Mouse (Mus musculus): ENCODE results near the gene Mettl7a3. TPM values are rescaled to one million over a fixed set of nuclear protein-coding genes. Genes with fewer than 3 reads are reported as not detected.
A peak's percentile ranks its signal among the peaks of the same experiment; 100 is the strongest.

Mettl7a3 gene
- total and polyA plus RNA-seq, 3 experiments: 0.12 to 0.70 TPM; not detected in 1

GRCm38 (mm10) chr15:100388886-100389285, 54.2 kb downstream of the Mettl7a3 start:
- Histone ChIP-seq H3K27me3 (ENCODE audit: control insufficient read depth in 1 of 2, insufficient read depth in 2 of 2, low read length in 2 of 2) (no peaks in the 10 kb centered on the region), H3K27ac (ENCODE audit: control insufficient read depth, low read depth, low read length) (no peak overlapping the region), H3K4me3 (ENCODE audit: control insufficient read depth in 1 of 2, insufficient read depth in 1 of 2, low read depth in 2 of 2, low read length in 2 of 2) (no peak overlapping the region), H3K36me3 (ENCODE audit: control insufficient read depth in 1 of 2, insufficient read depth in 2 of 2, low read length in 2 of 2) (peaks cover under 1 to 22% of the 10 kb centered on the region in 2 experiments; a peak in 3 of 4 replicates), H3K9ac (ENCODE audit: control insufficient read depth, low read depth, low read length, poor library complexity, severe bottlenecking) (no peak overlapping the region), H3K4me1 (ENCODE audit: control insufficient read depth in 1 of 2, insufficient read depth in 2 of 2, low read length in 2 of 2) (peaks cover 21 to 25% of the 10 kb centered on the region in 2 experiments), H3K79me2 (ENCODE audit: control insufficient read depth, insufficient read depth, low read length, poor library complexity) (no peaks in the 10 kb centered on the region), H3K9me3 (replicated peaks; ENCODE audit: insufficient read depth, low read length) (no peaks in the 10 kb centered on the region)
- no peak for DNase-seq (ENCODE audit: low read depth, low spot score)
- no peak for TF ChIP-seq CHD1 (IDR thresholded peaks at IDR 0.05; ENCODE audit: low read depth, low read length)
- TF ChIP-seq ZMIZ1 (IDR thresholded peaks at IDR 0.05; ENCODE audit: low read depth, low read length): 0 out of 2 replicates have a peak, but pooled peaks have one; percentile 44
- no peak for TF ChIP-seq CHD2 (IDR thresholded peaks at IDR 0.05; ENCODE audit: low read length)
- no peak for TF ChIP-seq USF2 (IDR thresholded peaks at IDR 0.05; ENCODE audit: borderline replicate concordance in 1 of 2, insufficient read depth in 1 of 2, low read depth in 1 of 2, low read length in 2 of 2)
- no peak for TF ChIP-seq NELFE (IDR thresholded peaks at IDR 0.05; ENCODE audit: low read depth, low read length)
- no peak for TF ChIP-seq GATA1 (IDR thresholded peaks at IDR 0.05; ENCODE audit: low read depth, low read length)
- no peak for TF ChIP-seq E2F4 (IDR thresholded peaks at IDR 0.05; ENCODE audit: borderline replicate concordance, low read depth, low read length)

Other genes with a start within 250 kb of the Mettl7a3 start
- gene Atf1, start 107.1 kb upstream of the Mettl7a3 start, total RNA-seq (2012; rRNA removed): 41.8 and 44.0 TPM in 2 replicates
- 100 to 1,000 TPM; 183 to 854 TPM for gene Atf1, start 107.1 kb upstream of the Mettl7a3 start, polyA plus RNA-seq (2012; ENCODE audit: insufficient read depth in 1 of 2, insufficient read length in 2 of 2, low read depth in 1 of 2, low replicate concordance in 2 of 2, missing spikeins in 1 of 2)
- not detected in 2 replicates for gene Tmprss12, start 54.1 kb upstream of the Mettl7a3 start, total RNA-seq (2012; rRNA removed)
- not detected for gene Tmprss12, start 54.1 kb upstream of the Mettl7a3 start, polyA plus RNA-seq (2012; ENCODE audit: insufficient read depth in 1 of 2, insufficient read length in 2 of 2, low read depth in 1 of 2, low replicate concordance in 2 of 2, missing spikeins in 1 of 2)
- 17.3 and 28.9 TPM in 2 replicates for gene Mettl7a1, start 30.8 kb upstream of the Mettl7a3 start, total RNA-seq (2012; rRNA removed)
- 10 to 100 TPM in 1 of 2 experiments, not detected in 1; 34.4 TPM for gene Mettl7a1, start 30.8 kb upstream of the Mettl7a3 start, polyA plus RNA-seq (2012; ENCODE audit: insufficient read depth in 1 of 2, insufficient read length in 2 of 2, low read depth in 1 of 2, low replicate concordance in 2 of 2, missing spikeins in 1 of 2)
- not detected in 2 replicates for gene Methig1, start 18.2 kb downstream of the Mettl7a3 start, total RNA-seq (2012; rRNA removed)
- not detected for gene Methig1, start 18.2 kb downstream of the Mettl7a3 start, polyA plus RNA-seq (2012; ENCODE audit: insufficient read depth in 1 of 2, insufficient read length in 2 of 2, low read depth in 1 of 2, low replicate concordance in 2 of 2, missing spikeins in 1 of 2)
- gene Mettl7a2, start 18.3 kb downstream of the Mettl7a3 start, total RNA-seq (2012; rRNA removed): not detected in 2 replicates
- not detected for gene Mettl7a2, start 18.3 kb downstream of the Mettl7a3 start, polyA plus RNA-seq (2012; ENCODE audit: insufficient read depth in 1 of 2, insufficient read length in 2 of 2, low read depth in 1 of 2, low replicate concordance in 2 of 2, missing spikeins in 1 of 2)
- not detected in 2 replicates for gene Higd1c, start 29.6 kb downstream of the Mettl7a3 start, total RNA-seq (2012; rRNA removed)
- not detected for gene Higd1c, start 29.6 kb downstream of the Mettl7a3 start, polyA plus RNA-seq (2012; ENCODE audit: insufficient read depth in 1 of 2, insufficient read length in 2 of 2, low read depth in 1 of 2, low replicate concordance in 2 of 2, missing spikeins in 1 of 2)
- gene Gm5475, start 87.2 kb downstream of the Mettl7a3 start, total RNA-seq (2012; rRNA removed): 0.15 TPM in 1 of 2 replicates, not detected in the other
- under 1 TPM in 1 of 2 experiments, not detected in 1; 0.14 TPM for gene Gm5475, start 87.2 kb downstream of the Mettl7a3 start, polyA plus RNA-seq (2012; ENCODE audit: insufficient read depth in 1 of 2, insufficient read length in 2 of 2, low read depth in 1 of 2, low replicate concordance in 2 of 2, missing spikeins in 1 of 2)
- 52.7 and 69.0 TPM in 2 replicates for gene Slc11a2, start 90.1 kb downstream of the Mettl7a3 start, total RNA-seq (2012; rRNA removed)
- gene Slc11a2, start 90.1 kb downstream of the Mettl7a3 start, polyA plus RNA-seq (2012; ENCODE audit: insufficient read depth in 1 of 2, insufficient read length in 2 of 2, low read depth in 1 of 2, low replicate concordance in 2 of 2, missing spikeins in 1 of 2): 100 to 1,000 TPM in 1 of 2 experiments, not detected in 1; 112 TPM
- gene Letmd1, start 134.1 kb downstream of the Mettl7a3 start, total RNA-seq (2012; rRNA removed): 30.1 and 38.8 TPM in 2 replicates
- 100 to 1,000 TPM in 1 of 2 experiments, 10 to 100 TPM in 1; 64.3 to 277 TPM for gene Letmd1, start 134.1 kb downstream of the Mettl7a3 start, polyA plus RNA-seq (2012; ENCODE audit: insufficient read depth in 1 of 2, insufficient read length in 2 of 2, low read depth in 1 of 2, low replicate concordance in 2 of 2, missing spikeins in 1 of 2)
- gene Csrnp2, start 160.6 kb downstream of the Mettl7a3 start, total RNA-seq (2012; rRNA removed): 5.3 and 5.8 TPM in 2 replicates
- 1 to 10 TPM in 1 of 2 experiments, not detected in 1; 4.2 TPM for gene Csrnp2, start 160.6 kb downstream of the Mettl7a3 start, polyA plus RNA-seq (2012; ENCODE audit: insufficient read depth in 1 of 2, insufficient read length in 2 of 2, low read depth in 1 of 2, low replicate concordance in 2 of 2, missing spikeins in 1 of 2)
- 15.4 and 21.5 TPM in 2 replicates for gene Tfcp2, start 217.1 kb downstream of the Mettl7a3 start, total RNA-seq (2012; rRNA removed)
- gene Tfcp2, start 217.1 kb downstream of the Mettl7a3 start, polyA plus RNA-seq (2012; ENCODE audit: insufficient read depth in 1 of 2, insufficient read length in 2 of 2, low read depth in 1 of 2, low replicate concordance in 2 of 2, missing spikeins in 1 of 2): 10 to 100 TPM in 1 of 2 experiments, not detected in 1; 20.4 TPM

Data from MEL (cell line).